Mouse (Mus musculus) heart, embryonic 16.5 days (tissue): Measurements from ENCODE around the gene Epop. TPM values are rescaled to one million over a fixed set of nuclear protein-coding genes. Genes with fewer than 3 reads are reported as not detected.

Source experiments
- microRNA-seq: library from miRNA; unstranded; fragments of <30 nt; microRNA quantifications from one replicate; pipeline ENCODE4, GENCODE M21; 2017
- polyA plus RNA-seq: library from polyadenylated mRNA; unstranded; fragments of >200 nt; fragmentation: Nextera tagmentation; extraction: Ambion mirVana; gene quantifications from 2 replicates; pipeline ENCODE4 v1.2.1, GENCODE M21; 2015

Gene Epop
- polyA plus RNA-seq, 1 experiment from 2014 or later = 0.70 TPM

Small RNA genes lying within 50 kb of the gene (microRNA-seq; reads per million reads assigned to microRNA genes)
- gene Gm24158 (not detected), gene Mir6927 (not detected)

Other genes starting within 250 kb of the Epop start
- 5.5 and 6.1 TPM in 2 replicates for gene Arhgap23, start 214.2 kb downstream of the Epop start, polyA plus RNA-seq
- gene 4933428G20Rik, start 129.4 kb downstream of the Epop start, polyA plus RNA-seq = 0.92 and 1.2 TPM in 2 replicates
- 0.04 and 0.08 TPM in 2 replicates for gene Srcin1, start 53.5 kb downstream of the Epop start, polyA plus RNA-seq
- 2.1 and 2.8 TPM in 2 replicates for gene Mllt6, start 33.7 kb upstream of the Epop start, polyA plus RNA-seq
- gene Cisd3, start 56.1 kb upstream of the Epop start, polyA plus RNA-seq = 81.1 and 86.1 TPM in 2 replicates
- 11.4 and 14.2 TPM in 2 replicates for gene Pcgf2, start 70.8 kb upstream of the Epop start, polyA plus RNA-seq
- gene Psmb3, start 73.7 kb upstream of the Epop start, polyA plus RNA-seq = 359 and 395 TPM in 2 replicates
- gene Pip4k2b, start 115.0 kb upstream of the Epop start, polyA plus RNA-seq = 0.81 and 1.1 TPM in 2 replicates
- 10.7 and 12.5 TPM in 2 replicates for gene Cwc25, start 136.9 kb upstream of the Epop start, polyA plus RNA-seq
- 0.25 and 0.41 TPM in 2 replicates for gene 1700001P01Rik, start 146.2 kb upstream of the Epop start, polyA plus RNA-seq
- 299 and 310 TPM in 2 replicates for gene Rpl23, start 152.7 kb upstream of the Epop start, polyA plus RNA-seq
- 52.9 and 59.0 TPM in 2 replicates for gene Lasp1, start 169.3 kb upstream of the Epop start, polyA plus RNA-seq
- 2.5 and 3.2 TPM in 2 replicates for gene B230217C12Rik, start 211.1 kb upstream of the Epop start, polyA plus RNA-seq